Mouse (Mus musculus) thymus, adult 2 months (tissue): ENCODE data around the gene Abcc1. TPM values are rescaled to one million over a fixed set of nuclear protein-coding genes. Genes with fewer than 3 reads are reported as not detected.

Experiments used
- DNase-seq: peaks from one replicate; pipeline ENCODE4 v3.0.0; 2021
- H3K27ac ChIP-seq: fragments of 200-500 bp; 2 replicates; pipeline ENCODE4 v1.5.1; 2012; ENCODE audit warnings: low read length, control low read depth; ENCODE audit not compliant: control insufficient read depth, insufficient read depth
- H3K27me3 ChIP-seq: fragments of 200-500 bp; 2 replicates; pipeline ENCODE4 v1.6.1; 2012; ENCODE audit warnings: mild to moderate bottlenecking, low read length, moderate library complexity, mixed read lengths; ENCODE audit not compliant: control insufficient read depth, insufficient read depth
- H3K36me3 ChIP-seq: fragments of 200-500 bp; 2 replicates; pipeline ENCODE4 v1.6.1; 2012; ENCODE audit warnings: mild to moderate bottlenecking, low read length, moderate library complexity; ENCODE audit not compliant: control insufficient read depth, insufficient read depth
- H3K4me1 ChIP-seq: fragments of 200-500 bp; replicated peaks from 2 replicates; pipeline ENCODE4 v1.6.1; 2012; ENCODE audit warnings: low read length; ENCODE audit not compliant: control insufficient read depth, insufficient read depth
- H3K4me3 ChIP-seq: fragments of 200-500 bp; 2 replicates; pipeline ENCODE4 v1.5.1; 2012; ENCODE audit warnings: mild to moderate bottlenecking, low read length, control low read depth, moderate library complexity; ENCODE audit not compliant: control insufficient read depth, insufficient read depth
- CTCF ChIP-seq: fragments of 200-500 bp; IDR thresholded peaks from 2 replicates; pipeline ENCODE4 v1.5.1; 2012; ENCODE audit warnings: mild to moderate bottlenecking, control low read depth, low read length, moderate library complexity, borderline replicate concordance; ENCODE audit not compliant: control insufficient read depth, poor library complexity, insufficient read depth; ENCODE audit errors: extremely low read depth
- POLR2A ChIP-seq: fragments of 200-500 bp; IDR thresholded peaks from 2 replicates; pipeline ENCODE4 v1.6.1; 2012; ENCODE audit warnings: mild to moderate bottlenecking, low read length, control low read depth, moderate library complexity; ENCODE audit not compliant: control insufficient read depth, poor library complexity, insufficient read depth; ENCODE audit errors: extremely low read depth
- WGBS: fragments of 180-500 bp; shearing (Covaris S2); methylation state at CpG from one replicate; pipeline ENCODE4 v1.1.7; 2018; 5-methylcytosine and 5-hydroxymethylcytosine counted together
- polyA plus RNA-seq: library from polyadenylated mRNA; depleted of rRNA; stranded (reverse); fragments of >200 nt; gene quantifications from 2 replicates; pipeline ENCODE4 v1.2.3, GENCODE M21; 2012

Gene Abcc1
- polyA plus RNA-seq, 1 experiment, result 29.7 TPM

DNA sequence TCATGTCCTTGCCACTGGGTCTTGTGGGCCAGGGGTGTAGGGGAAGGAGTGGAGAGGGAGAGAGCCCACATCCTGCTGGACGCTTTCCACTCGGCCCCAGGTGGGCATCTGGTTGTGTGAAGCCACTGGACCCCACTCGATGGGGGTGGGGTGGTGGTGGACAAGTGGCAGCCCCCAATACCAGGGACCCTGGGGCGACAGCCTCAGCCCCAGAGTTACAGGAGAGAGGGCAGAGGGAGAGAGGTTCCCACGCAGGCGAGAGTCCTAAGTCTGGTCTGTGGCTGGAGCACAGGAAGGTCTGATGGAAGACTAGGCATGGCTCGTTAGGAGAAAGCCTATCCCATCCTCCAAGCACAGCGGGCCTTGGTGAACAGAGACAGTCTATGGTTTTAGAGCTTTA is 114.7 kb downstream of the Abcc1 start:
- H3K27ac ChIP-seq, result no peak overlapping the region
- no peaks in the 10 kb centered on the region for H3K4me1 ChIP-seq
- H3K36me3 ChIP-seq, result peaks cover 3% of the 10 kb centered on the region; the same call in 1 of the 2 replicates
- H3K27me3 ChIP-seq, result no peaks in the 10 kb centered on the region
- WGBS, result 92% methylated on average over 8 of the region's 8 CpGs
- TF ChIP-seq POLR2A (no peak), CTCF (no peak)
- no peak for DNase-seq
- H3K4me3 ChIP-seq, result no peak overlapping the region

DNA sequence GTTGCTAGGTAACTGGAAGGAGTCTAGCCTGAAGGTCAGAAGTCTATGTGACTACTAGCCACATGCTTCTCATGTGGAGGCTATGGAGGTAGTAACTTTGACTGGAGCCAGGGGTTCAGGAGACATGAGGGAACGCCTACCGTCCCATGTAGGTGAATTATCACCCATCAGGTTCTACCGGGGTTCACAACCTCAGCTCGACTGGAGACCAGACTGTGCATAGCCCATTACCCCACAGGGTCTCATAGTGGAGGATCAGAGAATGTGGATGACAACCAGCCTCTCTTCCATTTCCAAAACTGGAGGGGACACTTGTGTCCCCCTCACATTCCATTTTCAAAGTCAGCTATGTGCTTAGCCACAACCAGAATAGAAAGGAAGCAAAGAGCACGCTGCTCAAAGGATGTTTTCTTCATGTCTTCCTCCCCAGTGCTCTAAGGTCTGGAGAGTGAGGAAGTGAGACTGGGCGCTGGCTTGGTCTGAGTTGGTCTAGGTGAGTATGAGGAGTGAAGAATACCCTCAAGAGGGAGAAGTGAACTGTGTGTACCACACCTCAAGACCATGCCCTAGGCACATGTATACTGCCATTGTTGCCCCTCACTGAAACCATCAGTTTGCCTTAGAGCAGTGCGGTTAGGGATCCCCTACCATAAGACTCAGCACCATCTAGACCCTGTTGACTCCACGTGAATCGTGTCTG is 115.5 kb downstream of the Abcc1 start:
- Histone ChIP-seq H3K27ac (no peak overlapping the region), H3K36me3 (peaks cover 3% of the 10 kb centered on the region; the same call in 1 of the 2 replicates), H3K4me1 (no peaks in the 10 kb centered on the region), H3K27me3 (no peaks in the 10 kb centered on the region), H3K4me3 (no peak overlapping the region)
- WGBS, result 80% methylated on average over 9 of the region's 9 CpGs
- DNase-seq, result no peak
- TF ChIP-seq POLR2A (no peak), CTCF (no peak)

DNA sequence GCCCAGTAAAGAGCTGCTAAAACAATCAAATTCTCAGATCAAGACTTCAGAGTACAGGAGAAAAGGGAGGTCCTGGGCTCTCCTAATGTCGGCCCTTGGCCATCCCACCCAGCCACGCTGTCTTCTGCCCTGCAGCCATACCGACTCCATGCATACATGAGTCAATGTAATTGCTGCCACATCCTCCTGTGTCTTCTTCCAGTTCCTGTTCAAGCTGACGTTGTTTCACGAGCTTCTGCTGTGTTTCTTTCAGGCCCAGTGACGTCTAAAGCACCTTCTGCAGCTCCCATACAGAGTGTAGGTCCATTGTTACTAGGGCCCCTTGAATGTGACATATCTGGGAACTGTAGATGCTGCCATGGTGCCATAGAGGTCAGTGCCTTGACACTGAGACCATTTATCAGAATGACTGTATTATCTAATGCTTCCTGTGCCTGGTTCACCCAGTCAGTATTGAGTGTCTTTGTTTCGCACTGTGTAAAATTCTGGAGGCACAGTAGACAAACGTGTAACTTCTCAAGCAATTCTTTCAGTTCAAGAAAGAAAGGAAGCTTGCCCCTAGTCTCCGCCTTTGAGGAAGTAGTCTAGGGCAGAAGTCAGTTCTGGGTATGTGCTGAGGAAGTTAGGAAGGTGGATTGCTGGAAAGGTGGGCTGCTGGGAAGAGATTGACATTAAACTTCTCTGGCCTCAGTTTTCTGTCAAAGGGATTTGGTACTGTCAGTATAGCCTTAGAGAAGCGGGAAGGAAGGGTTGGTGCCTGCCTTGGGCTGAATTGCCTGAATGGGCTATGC is 116.3 kb downstream of the Abcc1 start:
- 62% methylated on average over 10 of the region's 10 CpGs for WGBS
- Histone ChIP-seq H3K4me1 (no peaks in the 10 kb centered on the region), H3K36me3 (peaks cover 3% of the 10 kb centered on the region; the same call in 1 of the 2 replicates), H3K27me3 (no peaks in the 10 kb centered on the region), H3K4me3 (no peak overlapping the region), H3K27ac (no peak overlapping the region)
- no peak for DNase-seq
- no peak for TF ChIP-seq POLR2A
- no peak for TF ChIP-seq CTCF

DNA sequence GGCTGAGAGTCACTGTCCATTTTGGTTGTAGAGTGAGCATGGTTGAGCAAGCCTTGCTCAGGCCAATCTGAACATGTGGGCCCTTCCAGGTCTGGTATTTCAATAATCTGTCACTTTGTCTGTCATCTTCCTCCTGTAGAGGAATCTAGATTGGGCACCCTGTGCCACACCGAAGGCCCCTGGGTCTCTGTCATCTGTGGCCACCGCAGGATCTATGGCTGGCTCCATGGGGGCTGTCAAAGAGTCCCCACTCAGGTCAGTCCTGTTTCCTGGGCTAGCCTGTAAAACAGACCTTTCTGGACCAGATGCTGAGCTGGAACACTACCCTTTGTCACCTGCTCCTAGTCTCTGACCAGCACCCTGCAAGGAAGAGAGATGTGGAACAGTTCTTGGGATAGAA is 118.3 kb downstream of the Abcc1 start:
- H3K27ac ChIP-seq, result no peak overlapping the region
- WGBS, result 96% methylated on average over 2 of the region's 2 CpGs

DNA sequence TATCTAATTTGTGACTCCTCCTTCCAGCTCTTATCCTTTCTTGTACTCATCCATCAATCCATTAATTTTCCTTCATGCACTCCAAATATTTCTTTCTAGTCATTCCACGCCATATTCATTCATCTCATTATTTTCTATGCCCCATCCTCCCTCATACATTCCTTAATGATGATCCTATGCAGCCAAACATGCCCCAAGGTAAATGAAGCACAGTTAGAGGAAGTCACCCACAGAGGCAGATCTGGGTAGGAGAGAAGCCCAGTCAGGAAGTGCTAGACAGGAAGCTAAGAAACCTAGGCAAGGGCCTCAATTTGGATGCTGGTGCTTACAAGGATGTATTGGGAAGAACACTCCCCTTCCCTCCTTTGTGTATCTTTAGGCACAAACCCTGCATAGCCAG is 121.9 kb downstream of the Abcc1 start:
- no peak overlapping the region for H3K4me3 ChIP-seq
- no peak for DNase-seq
- no peaks in the 10 kb centered on the region for H3K36me3 ChIP-seq
- 85% methylated on average over 1 of the region's 1 CpGs for WGBS
- no peak for TF ChIP-seq POLR2A
- no peak for TF ChIP-seq CTCF
- no peaks in the 10 kb centered on the region for H3K27me3 ChIP-seq
- H3K27ac ChIP-seq, result no peak overlapping the region
- H3K4me1 ChIP-seq, result no peaks in the 10 kb centered on the region

More for the DNA sequence above, 118.3 kb downstream of the Abcc1 start:
- Histone ChIP-seq H3K27me3 (no peaks in the 10 kb centered on the region), H3K4me1 (no peaks in the 10 kb centered on the region), H3K4me3 (no peak overlapping the region), H3K36me3 (no peaks in the 10 kb centered on the region)
- TF ChIP-seq CTCF (no peak), POLR2A (no peak)
- DNase-seq, result no peak

DNA sequence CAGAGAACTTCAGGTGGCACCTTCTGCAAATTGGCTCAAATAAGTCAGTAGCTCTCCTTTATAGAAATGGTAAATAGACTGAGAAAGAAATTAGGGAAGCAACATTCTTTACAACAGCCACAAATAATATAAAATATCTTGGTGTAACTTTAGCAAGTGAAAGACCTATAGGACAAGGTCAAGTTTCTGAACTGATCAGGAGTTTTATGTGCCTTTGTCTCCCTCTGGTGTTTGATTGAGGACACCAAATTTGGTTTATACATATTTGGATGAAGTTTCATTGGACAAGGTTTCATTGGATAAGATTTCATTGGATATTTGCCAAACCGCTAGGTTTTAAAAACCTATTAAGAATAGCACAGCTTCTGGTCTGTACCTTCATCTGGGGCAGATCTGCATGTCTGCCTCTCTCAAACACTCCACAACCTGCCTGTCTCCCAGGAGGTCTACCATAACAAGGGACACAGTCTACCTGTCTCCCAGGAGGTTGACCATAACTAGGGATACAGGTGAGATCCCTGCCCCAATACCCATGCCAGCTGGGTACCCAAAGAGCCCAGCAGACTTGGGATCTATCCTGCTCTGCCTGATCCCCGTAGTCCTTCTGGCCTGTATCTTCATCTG is 132.2 kb downstream of the Abcc1 start:
- no peak overlapping the region for H3K27ac ChIP-seq
- TF ChIP-seq CTCF (no peak), POLR2A (no peak)
- no peak overlapping the region for H3K4me3 ChIP-seq
- H3K4me1 ChIP-seq, result no peaks in the 10 kb centered on the region
- DNase-seq, result no peak
- no peaks in the 10 kb centered on the region for H3K27me3 ChIP-seq
- WGBS, result 83% methylated on average over 2 of the region's 2 CpGs
- H3K36me3 ChIP-seq, result no peaks in the 10 kb centered on the region

DNA sequence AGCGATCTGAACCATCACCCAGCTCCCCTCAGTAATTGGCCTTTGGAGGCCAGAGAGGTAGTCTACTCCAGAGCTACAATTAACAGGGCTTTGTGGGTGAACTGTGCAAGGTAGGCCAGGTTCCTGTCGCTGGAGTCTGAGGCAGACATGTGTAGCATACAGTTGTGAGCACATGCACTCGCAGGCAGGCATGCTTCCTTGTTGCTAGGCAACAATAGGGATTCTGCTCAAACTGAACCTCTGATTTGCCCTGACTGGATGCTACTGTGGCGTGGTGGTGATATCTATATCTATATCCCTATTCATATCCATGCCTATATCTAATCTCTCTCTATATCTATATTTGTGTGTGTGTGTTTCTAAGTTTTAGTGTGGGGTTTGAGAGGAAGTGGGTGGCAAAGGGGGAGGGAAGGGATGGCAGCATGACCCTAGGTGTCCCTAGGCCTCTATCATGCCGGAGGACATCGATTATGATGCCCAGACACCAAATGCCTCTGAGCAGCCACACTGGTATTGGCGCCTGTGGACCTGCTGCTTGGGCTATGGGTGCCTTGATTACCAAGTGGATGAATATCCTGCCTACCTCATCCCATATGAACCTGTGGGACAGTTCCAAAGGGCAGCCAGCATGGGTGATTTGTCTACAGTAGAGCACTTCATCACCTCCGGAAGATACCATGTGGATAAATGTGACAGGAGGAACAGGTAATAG is 140.4 kb downstream of the Abcc1 start:
- 87% methylated on average over 8 of the region's 8 CpGs for WGBS
- no peaks in the 10 kb centered on the region for H3K36me3 ChIP-seq
- no peak overlapping the region for H3K27ac ChIP-seq
- no peaks in the 10 kb centered on the region for H3K4me1 ChIP-seq
- DNase-seq, result no peak
- TF ChIP-seq CTCF (no peak), POLR2A (no peak)
- H3K27me3 ChIP-seq, result no peaks in the 10 kb centered on the region
- H3K4me3 ChIP-seq, result no peak overlapping the region
